Mouse (Mus musculus) cerebellum, postnatal 4 days (tissue): ENCODE measurements at regions not wholly inside any gene's neighbourhood (a gene's known extent, or its start where the extent isn't known, plus 50 kb on each side); places are given as distances from the start of the nearest gene placed in this dataset.

ENCODE experiments used
- DNase-seq, 2 experiments: peaks; one replicate each; pipeline ENCODE4 v3.0.0; 2022; ENCODE audit warnings: low spot score in 2 of 2, mixed read lengths in 1 of 2

DNA sequence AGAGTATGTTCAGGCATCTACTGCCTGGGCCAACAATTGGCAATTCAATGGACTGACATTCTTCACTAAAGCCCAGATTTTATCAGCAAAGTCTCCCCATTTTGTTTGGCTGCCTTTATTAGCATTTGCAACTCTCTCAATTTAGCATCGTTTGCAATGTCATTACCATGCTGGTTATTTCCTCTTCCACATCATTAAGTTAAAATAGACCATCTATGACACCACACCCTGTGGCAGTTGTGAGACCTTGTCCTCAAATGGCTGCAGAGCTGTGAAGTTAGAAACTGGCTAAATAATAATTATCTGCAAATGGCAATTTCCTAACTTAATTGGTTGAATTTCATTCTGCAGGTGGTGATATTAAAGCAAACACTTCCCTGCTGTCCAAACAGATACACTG, 381.8 kb downstream of the H2al1n start:
- DNase-seq = no peak

DNA sequence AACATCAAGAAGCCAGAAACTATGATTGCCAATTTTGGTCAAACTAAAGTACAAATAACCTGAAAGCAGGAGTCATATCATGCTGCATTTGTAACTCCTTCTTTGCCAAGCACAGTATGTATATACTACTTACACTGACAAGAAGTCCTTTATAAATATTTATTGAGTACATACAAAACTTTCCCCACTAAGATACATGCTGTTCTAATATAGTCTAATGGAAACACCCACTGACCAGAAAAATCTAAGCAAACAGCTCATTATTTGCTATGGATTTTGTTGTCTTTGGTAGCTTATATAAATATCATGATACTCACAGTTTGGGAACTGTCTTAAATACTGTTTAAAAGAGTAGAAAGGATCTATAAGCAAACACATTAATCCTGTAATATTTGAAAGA, 385.9 kb downstream of the H2al1n start:
- DNase-seq = no peak

DNA sequence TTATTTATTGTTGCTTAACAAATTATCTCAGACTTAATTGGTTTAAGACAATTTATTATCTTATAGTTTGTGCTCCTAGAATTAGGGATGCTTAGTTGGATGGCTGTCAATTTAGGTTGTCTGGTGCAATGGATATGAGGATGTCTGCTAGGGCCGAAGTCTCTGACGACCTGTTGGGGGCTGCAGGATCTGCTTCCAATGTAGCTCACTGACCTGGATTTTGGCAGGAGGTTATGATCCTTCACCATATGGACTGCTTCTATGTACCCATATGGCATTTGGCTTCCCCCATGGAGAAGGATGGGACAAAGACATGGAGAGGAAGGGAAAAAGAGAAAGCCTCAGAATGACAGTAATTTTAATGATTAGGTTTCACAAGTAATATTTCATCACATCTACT, 391.0 kb downstream of the H2al1n start:
- DNase-seq = no peak

DNA sequence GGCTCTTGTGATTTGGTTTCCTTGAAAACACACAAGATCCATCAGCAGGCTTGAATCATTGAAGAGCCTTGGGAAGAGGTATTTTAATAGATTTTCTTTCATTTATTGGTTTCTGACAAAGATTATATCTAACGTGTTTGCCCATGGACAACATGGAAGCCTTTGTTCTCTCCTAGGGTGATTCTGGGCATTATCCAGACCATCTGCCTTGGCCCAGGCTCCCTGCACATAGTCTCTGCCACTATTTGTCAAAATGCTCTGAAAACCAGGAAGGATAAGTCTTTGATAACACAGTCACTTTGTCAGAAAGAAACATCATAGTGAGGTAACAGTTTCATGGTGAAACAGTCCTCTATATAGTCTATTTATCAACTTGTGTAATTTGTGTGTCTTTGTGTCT, 398.2 kb downstream of the H2al1n start:
- DNase-seq = no peak

DNA sequence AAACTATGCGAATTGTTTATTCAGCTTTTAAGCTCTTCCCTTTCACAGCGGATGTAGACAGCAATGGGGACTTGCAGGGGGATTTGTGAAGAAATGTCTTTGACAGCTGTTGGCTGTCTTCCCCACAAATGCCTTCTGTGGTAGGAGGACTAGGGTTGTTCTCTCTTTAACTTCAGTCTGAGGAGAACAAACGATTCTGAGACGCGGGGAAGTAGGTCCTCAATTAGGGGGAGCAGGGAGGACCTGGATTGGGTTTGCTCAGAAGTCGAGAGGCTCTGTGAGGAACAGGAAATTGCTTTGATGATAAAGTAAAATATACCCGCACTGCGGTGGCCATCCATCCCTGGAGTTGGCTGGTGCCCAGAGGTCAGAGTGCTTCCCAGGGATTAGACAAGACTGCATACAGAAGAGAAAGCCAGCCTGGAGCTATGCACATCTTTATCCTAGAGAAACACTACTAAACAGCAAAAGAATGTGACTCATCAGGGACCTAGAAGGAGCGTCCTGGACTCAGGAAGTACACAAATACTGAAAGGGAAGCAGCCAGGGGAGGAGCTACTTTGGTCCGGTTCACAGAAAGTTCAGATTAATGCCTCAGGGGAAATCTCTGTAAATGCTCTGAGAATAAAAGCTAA, 417.4 kb downstream of the H2al1n start:
- DNase-seq = peak in 1 of 2 experiments; percentile 8

DNA sequence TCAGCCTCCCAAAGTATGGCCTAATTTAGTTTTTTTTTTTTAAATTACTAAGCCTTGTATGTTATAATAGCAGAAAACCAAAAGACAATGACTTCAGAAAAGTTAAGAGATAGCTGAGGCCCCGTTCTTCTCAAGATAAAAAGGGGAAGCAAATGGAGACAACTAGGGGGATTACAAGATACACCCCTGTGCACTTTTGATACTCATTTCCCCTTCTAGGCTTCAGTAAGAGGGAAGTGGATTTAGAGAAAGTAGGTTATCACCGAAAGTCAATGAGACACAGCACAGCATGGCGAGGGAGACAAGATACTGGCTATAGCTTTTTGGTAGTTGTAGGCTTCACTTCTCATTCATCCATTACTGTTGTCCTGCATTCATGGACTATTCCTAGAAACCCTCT, 428.4 kb downstream of the H2al1n start:
- no peak for DNase-seq

DNA sequence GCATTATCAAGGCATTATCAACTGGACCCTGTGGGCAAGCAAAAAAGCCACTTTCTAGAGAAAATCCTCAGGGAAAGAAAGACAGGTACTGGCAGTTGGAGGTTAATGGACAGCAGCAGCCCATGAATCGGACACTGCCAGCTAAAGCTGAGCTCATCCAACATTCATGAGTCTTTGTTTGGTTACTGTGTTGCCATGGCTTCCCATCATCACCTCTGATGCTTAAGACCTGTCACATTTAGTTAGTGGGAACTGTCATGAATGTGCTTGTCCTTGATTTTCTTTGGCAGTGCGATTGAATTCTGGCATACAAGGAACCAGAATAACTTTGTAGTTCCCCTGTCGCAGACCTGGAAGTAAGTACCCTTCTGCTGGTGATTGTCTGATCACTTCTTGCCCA, 453.9 kb downstream of the H2al1n start:
- DNase-seq = no peak

DNA sequence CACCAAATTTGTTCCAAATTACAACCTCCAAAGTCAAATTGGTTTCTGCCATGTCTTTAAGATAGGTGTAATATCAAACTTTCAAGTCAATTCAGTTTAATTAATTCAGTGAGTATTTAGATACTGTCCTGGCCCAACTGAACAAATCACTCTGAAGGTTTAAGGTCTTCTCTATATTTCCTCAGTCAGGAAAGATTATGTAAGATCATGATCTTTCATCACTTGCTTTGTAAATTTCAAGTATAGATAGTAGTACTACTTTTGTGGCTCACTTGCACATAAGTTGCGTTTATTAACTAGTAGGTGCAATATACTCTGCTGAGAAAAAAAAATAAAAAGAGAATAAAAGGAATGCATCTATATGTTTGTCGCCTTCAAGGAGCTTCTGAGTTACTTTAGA, 485.4 kb downstream of the H2al1n start:
- no peak for DNase-seq

DNA sequence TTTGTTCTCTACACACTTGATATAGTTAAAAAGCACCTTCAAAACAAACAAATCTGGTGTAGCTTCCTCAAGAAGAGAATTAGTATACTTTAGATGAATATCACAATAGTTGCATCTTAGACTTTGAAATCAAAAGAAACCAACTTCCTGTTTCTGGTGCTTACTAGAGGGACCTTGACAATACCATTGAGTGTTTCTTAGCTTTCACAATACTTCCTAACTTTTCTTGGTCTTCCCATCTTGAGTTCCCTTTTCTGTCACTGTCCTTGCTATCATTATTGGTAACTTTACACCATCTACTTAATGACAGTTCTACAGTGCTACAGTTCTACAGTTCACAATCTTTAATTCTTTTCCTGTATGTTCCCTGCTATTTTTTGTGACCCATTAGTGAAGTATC, 528.1 kb downstream of the H2al1n start:
- DNase-seq = no peak
